ENCODE assay signal across 10 mouse cellular contexts in genomic region chr2:132064185-132064831, GRCm38 (mm10). TPM values are rescaled to one million over a fixed set of nuclear protein-coding genes. Genes with fewer than 3 reads are reported as not detected.
A peak's percentile ranks its signal among the peaks of the same experiment; 100 is the strongest.
DNase-seq lines count a peak whose midpoint lies in the region; ATAC-seq and TF ChIP-seq lines count a peak whose summit lies in the region.
"Had no signal": no experiment of that assay in that cellular context is flagged by ENCODE, and none has a peak within 500 bp of the region (broad histone marks: within the 10 kb centered on the region; RNA-seq: fewer than 3 reads in every experiment).

No protein-coding gene starts in this region.

- no peaks in the 10 kb centered on the region for H3K9me3 ChIP-seq in kidney, postnatal 0 days (replicated peaks; ENCODE audit: low read length)
- H3K9me3 ChIP-seq: neural tube, embryonic 13.5 days had no signal

- peak; percentile 19 for DNase-seq in cerebellum, adult 11 months
- DNase-seq in cerebellum, postnatal 4 days (ENCODE audit: low spot score in 2 of 2): no peak
- DNase-seq in kidney, postnatal 0 days (ENCODE audit: low spot score): peak; percentile 47
- DNase-seq in kidney, postnatal 10 days: no peak
- peak; percentile 15 for DNase-seq in brain, embryonic 14.5 days (ENCODE audit: low read depth)
- no peak for DNase-seq in adrenal gland, postnatal 4 days (ENCODE audit: low spot score in 2 of 2)
- no peak for DNase-seq in ovary, postnatal 10 days (ENCODE audit: low spot score)
- DNase-seq: embryo, embryonic 11 days had no signal

- TF ChIP-seq POLR2A in brain, embryonic 14.5 days (IDR thresholded peaks at IDR 0.05; ENCODE audit: borderline replicate concordance, extremely low read depth, insufficient read depth, insufficient read length, poor library complexity, severe bottlenecking): no peak

- H3K4me2 ChIP-seq in kidney, postnatal 0 days (ENCODE audit: low read length): no peak overlapping the region
- H3K4me2 ChIP-seq: neural tube, embryonic 13.5 days had no signal

- no peak overlapping the region for H3K27ac ChIP-seq in kidney, postnatal 0 days
- H3K27ac ChIP-seq: neural tube, embryonic 13.5 days had no signal

- no peaks in the 10 kb centered on the region for H3K27me3 ChIP-seq in kidney, postnatal 0 days (ENCODE audit: insufficient read depth, low read length)
- H3K27me3 ChIP-seq: neural tube, embryonic 13.5 days had no signal

- H3K4me3 ChIP-seq in kidney, postnatal 0 days (replicated peaks; ENCODE audit: low read depth, low read length): no peak overlapping the region
- H3K4me3 ChIP-seq: neural tube, embryonic 13.5 days had no signal

- H3K36me3 ChIP-seq in kidney, postnatal 0 days (ENCODE audit: insufficient read depth, low read length): 0 out of 2 replicates have a peak, but pooled peaks cover 3% of the 10 kb centered on the region

- H3K9ac ChIP-seq in kidney, postnatal 0 days (ENCODE audit: low read depth, low read length): no peak overlapping the region
- H3K9ac ChIP-seq: neural tube, embryonic 13.5 days had no signal

- WGBS in kidney, postnatal 0 days: 40% methylated on average over 11 of the region's 11 CpGs

- H3K4me1 ChIP-seq in kidney, postnatal 0 days (replicated peaks; ENCODE audit: insufficient read depth, low read length): no peaks in the 10 kb centered on the region
- H3K4me1 ChIP-seq: neural tube, embryonic 13.5 days had no signal

- ATAC-seq in kidney, postnatal 0 days (replicated peaks; ENCODE audit: low FRiP score, low read depth): peak; percentile 78
- ATAC-seq in neutrophil, adult 5-6 weeks (ENCODE audit: extremely low read depth, insufficient number of reproducible peaks, low FRiP score, poor library complexity, severe bottlenecking): peak; percentile 57; the same call in 1 of the 2 replicates

- TF ChIP-seq CTCF in kidney, postnatal 0 days (IDR thresholded peaks at IDR 0.05; ENCODE audit: low read depth): peak; percentile 62
- TF ChIP-seq CTCF in brain, embryonic 14.5 days (IDR thresholded peaks at IDR 0.05; ENCODE audit: borderline replicate concordance, extremely low read depth, insufficient read depth, insufficient read length): peak; percentile 9; the same call in 1 of the 2 replicates

RNA-seq across cellular contexts. Expression of gene Rassf2, which starts 34.2 kb away (rescaled TPM):
- polyA plus RNA-seq in kidney, postnatal 0 days (2015; fragmentation: Nextera tagmentation; extraction: Ambion mirVana): 3.0 and 3.2 TPM in 2 replicates
- 17.4 and 34.9 TPM in 2 replicates for polyA plus RNA-seq in brain, embryonic 14.5 days (2012; rRNA removed)
- total RNA-seq in neutrophil, adult 5-6 weeks (2017): 193 and 210 TPM in 2 replicates
- total RNA-seq in adrenal gland, postnatal 4 days (2021): 10 to 100 TPM; 14.5 to 16.7 TPM

Comparison
In these comparisons a context has a peak if more than half of its experiments do, and no peak if none do; other contexts are left out.
1. DNase-seq: peak in cerebellum, adult 11 months (single experiment), kidney, postnatal 0 days (single experiment) and brain, embryonic 14.5 days (single experiment); none in cerebellum, postnatal 4 days (0 of 2), kidney, postnatal 10 days (single experiment), adrenal gland, postnatal 4 days (0 of 2) and ovary, postnatal 10 days (single experiment).
2. RNA of gene Rassf2, which starts 34.2 kb away (total RNA-seq): 193 to 210 TPM in neutrophil, adult 5-6 weeks; 14.5 to 16.7 TPM in adrenal gland, postnatal 4 days; every median in the first group is over 10 times any median in the second.